Mouse (Mus musculus) kidney, adult 8-10 months (tissue): ENCODE results near the gene Map7.

Experiments used
- DNase-seq, 2 experiments: peaks; one replicate each; pipeline ENCODE4 v3.0.0; 2022

Map7 gene

GRCm38 (mm10) chr10:20190139-20190747 lies 42.0 kb downstream of the Map7 start:
- DNase-seq, result no peak

GRCm38 (mm10) chr10:20194847-20195540 lies 46.7 kb downstream of the Map7 start:
- DNase-seq, result no peak

GRCm38 (mm10) chr10:20197039-20197438 lies 48.8 kb downstream of the Map7 start:
- DNase-seq, result no peak

GRCm38 (mm10) chr10:20198968-20199737 lies 50.9 kb downstream of the Map7 start:
- DNase-seq, result no peak

- no peak for DNase-seq
Measured at GRCm38 (mm10) chr10:20201236-20201635, 53.0 kb downstream of the Map7 start.

GRCm38 (mm10) chr10:20202171-20202570 lies 53.9 kb downstream of the Map7 start:
- no peak for DNase-seq

- no peak for DNase-seq
Measured at GRCm38 (mm10) chr10:20202818-20203217, 54.5 kb downstream of the Map7 start.

- DNase-seq, result no peak
Measured at GRCm38 (mm10) chr10:20203502-20203901, 55.2 kb downstream of the Map7 start.

- DNase-seq, result peak; percentile 60 to 72
Measured at GRCm38 (mm10) chr10:20204696-20205431, 56.6 kb downstream of the Map7 start.

GRCm38 (mm10) chr10:20206966-20207365 lies 58.7 kb downstream of the Map7 start:
- DNase-seq, result no peak

- no peak for DNase-seq
Measured at GRCm38 (mm10) chr10:20209609-20210341, 61.5 kb downstream of the Map7 start.

- no peak for DNase-seq
Measured at GRCm38 (mm10) chr10:20214418-20214817, 66.1 kb downstream of the Map7 start.

- no peak for DNase-seq
Measured at GRCm38 (mm10) chr10:20216982-20217381, 68.7 kb downstream of the Map7 start.

- no peak for DNase-seq
Measured at GRCm38 (mm10) chr10:20218866-20219265, 70.6 kb downstream of the Map7 start.

GRCm38 (mm10) chr10:20219538-20219937 lies 71.3 kb downstream of the Map7 start:
- DNase-seq, result no peak

- DNase-seq, result peak; percentile 30 to 51
Measured at GRCm38 (mm10) chr10:20220443-20221071, 72.3 kb downstream of the Map7 start.

GRCm38 (mm10) chr10:20222011-20222410 lies 73.7 kb downstream of the Map7 start:
- no peak for DNase-seq

GRCm38 (mm10) chr10:20226728-20227127 lies 78.5 kb downstream of the Map7 start:
- peak; percentile 59 to 65 for DNase-seq

GRCm38 (mm10) chr10:20230026-20230425 lies 81.8 kb downstream of the Map7 start:
- no peak for DNase-seq

- no peak for DNase-seq
Measured at GRCm38 (mm10) chr10:20233451-20233850, 85.2 kb downstream of the Map7 start.

- no peak for DNase-seq
Measured at GRCm38 (mm10) chr10:20234466-20234865, 86.2 kb downstream of the Map7 start.

GRCm38 (mm10) chr10:20235656-20236055 lies 87.4 kb downstream of the Map7 start:
- DNase-seq, result no peak
